Mouse (Mus musculus) MEL (cell line): ENCODE results near the gene Hao2. TPM values are rescaled to one million over a fixed set of nuclear protein-coding genes. Genes with fewer than 3 reads are reported as not detected.

Source experiments
- DNase-seq: peaks from one replicate; pipeline ENCODE4 v3.0.0; 2011; ENCODE audit warnings: low read depth, low spot score
- H3K27ac ChIP-seq: 2 replicates; pipeline ENCODE4 v1.5.1; 2012; ENCODE audit warnings: low read depth, mild to moderate bottlenecking, control low read depth, low read length, moderate library complexity; ENCODE audit not compliant: control insufficient read depth
- H3K27me3 ChIP-seq, 2 experiments: fragments of 150-350 bp in 1 of 2; sonication (generic) in 1 of 2; 2 replicates each; pipeline ENCODE4 v1.6.1; 2012; ENCODE audit warnings: low read length in 2 of 2, mild to moderate bottlenecking in 2 of 2, improper control_type of control experiment in 1 of 2, moderate library complexity in 1 of 2; ENCODE audit not compliant: insufficient read depth in 2 of 2, control insufficient read depth in 1 of 2
- H3K36me3 ChIP-seq, 2 experiments: 2 replicates each; pipeline ENCODE4 v1.6.1; 2012 to 2014; ENCODE audit warnings: low read length in 2 of 2, improper control_type of control experiment in 1 of 2, inconsistent platforms in 1 of 2, mild to moderate bottlenecking in 1 of 2; ENCODE audit not compliant: insufficient read depth in 2 of 2, control insufficient read depth in 1 of 2
- H3K4me1 ChIP-seq, 2 experiments: fragments of 150-350 bp in 1 of 2; sonication (generic) in 1 of 2; 2 replicates each; pipeline ENCODE4 v1.6.1; 2012; ENCODE audit warnings: low read length in 2 of 2, improper control_type of control experiment in 1 of 2, mild to moderate bottlenecking in 1 of 2; ENCODE audit not compliant: insufficient read depth in 2 of 2, control insufficient read depth in 1 of 2
- H3K4me3 ChIP-seq, 2 experiments: fragments of 150-350 bp in 1 of 2; sonication (generic) in 1 of 2; 2 replicates each; pipeline ENCODE4 v1.5.1; 2012; ENCODE audit warnings: low read depth in 2 of 2, low read length in 2 of 2, mild to moderate bottlenecking in 2 of 2, moderate library complexity in 2 of 2, control low read depth in 1 of 2, improper control_type of control experiment in 1 of 2; ENCODE audit not compliant: control insufficient read depth in 1 of 2, insufficient read depth in 1 of 2
- H3K79me2 ChIP-seq: 2 replicates; pipeline ENCODE4 v1.6.1; 2012; ENCODE audit warnings: mild to moderate bottlenecking, low read length, moderate library complexity; ENCODE audit not compliant: control insufficient read depth, poor library complexity, insufficient read depth
- H3K9ac ChIP-seq: 2 replicates; pipeline ENCODE4 v1.6.1; 2012; ENCODE audit warnings: low read depth, mild to moderate bottlenecking, control low read depth, low read length, moderate library complexity; ENCODE audit not compliant: control insufficient read depth, poor library complexity, severe bottlenecking
- H3K9me3 ChIP-seq: fragments of 150-350 bp; sonication (generic); replicated peaks from 2 replicates; pipeline ENCODE4 v1.6.1; 2012; ENCODE audit warnings: mild to moderate bottlenecking, low read length, improper control_type of control experiment, moderate library complexity; ENCODE audit not compliant: insufficient read depth
- CHD2 ChIP-seq: IDR thresholded peaks from 2 replicates; pipeline ENCODE4 v1.6.1; 2011; ENCODE audit warnings: low read length, improper control_type of control experiment
- CTCF ChIP-seq, 3 experiments: IDR thresholded peaks in 2 of 3; conservative IDR thresholded peaks in 1 of 3; 2 replicates each; pipeline ENCODE4 v1.5.1; 2011 to 2012; ENCODE audit warnings: low read length in 3 of 3, low read depth in 2 of 3, mild to moderate bottlenecking in 2 of 3, improper control_type of control experiment in 1 of 3, inconsistent platforms in 1 of 3, mixed read lengths in 1 of 3, moderate library complexity in 1 of 3; ENCODE audit not compliant: control insufficient read depth in 1 of 3, insufficient read depth in 1 of 3, poor library complexity in 1 of 3, severe bottlenecking in 1 of 3
- GABPA ChIP-seq: IDR thresholded peaks from 2 replicates; pipeline ENCODE4 v1.6.1; 2012; ENCODE audit warnings: low read depth, mild to moderate bottlenecking, inconsistent platforms, low read length, improper control_type of control experiment, moderate library complexity
- HCFC1 ChIP-seq: IDR thresholded peaks from 2 replicates; pipeline ENCODE4 v1.6.1; 2012; ENCODE audit warnings: low read depth, mild to moderate bottlenecking, inconsistent platforms, low read length, improper control_type of control experiment, moderate library complexity
- JUND ChIP-seq: IDR thresholded peaks from 2 replicates; pipeline ENCODE4 v1.6.1; 2011; ENCODE audit warnings: low read depth, mild to moderate bottlenecking, improper control_type of control experiment, low read length
- KAT2A ChIP-seq: conservative IDR thresholded peaks from 2 replicates; pipeline ENCODE4 v1.6.1; 2012; ENCODE audit warnings: low read depth, low read length, improper control_type of control experiment, inconsistent platforms
- MAFK ChIP-seq: IDR thresholded peaks from 2 replicates; pipeline ENCODE4 v1.6.1; 2011; ENCODE audit warnings: low read depth, mild to moderate bottlenecking, low read length, improper control_type of control experiment, borderline replicate concordance
- MAX ChIP-seq: IDR thresholded peaks from 2 replicates; pipeline ENCODE4 v1.6.1; 2011; ENCODE audit warnings: low read length, improper control_type of control experiment
- MAZ ChIP-seq: IDR thresholded peaks from 2 replicates; pipeline ENCODE4 v1.6.1; 2012; ENCODE audit warnings: low read depth, mild to moderate bottlenecking, inconsistent platforms, low read length, improper control_type of control experiment
- MYC ChIP-seq: IDR thresholded peaks from 2 replicates; pipeline ENCODE4 v1.6.1; 2011; ENCODE audit warnings: low read depth, mild to moderate bottlenecking, low read length, improper control_type of control experiment, moderate library complexity
- NRF1 ChIP-seq: IDR thresholded peaks from 2 replicates; pipeline ENCODE4 v1.6.1; 2014; ENCODE audit warnings: low read depth, mild to moderate bottlenecking, inconsistent platforms, low read length, improper control_type of control experiment, moderate library complexity; ENCODE audit not compliant: poor library complexity, insufficient read depth, severe bottlenecking
- POLR2A ChIP-seq, 2 experiments: IDR thresholded peaks; 2 replicates each; pipeline ENCODE4 v1.6.1; 2011 to 2012; ENCODE audit warnings: low read length in 2 of 2, mild to moderate bottlenecking in 2 of 2, control low read depth in 1 of 2, improper control_type of control experiment in 1 of 2, low read depth in 1 of 2, moderate library complexity in 1 of 2; ENCODE audit not compliant: control insufficient read depth in 1 of 2, insufficient read depth in 1 of 2, poor library complexity in 1 of 2
- POLR2AphosphoS5 ChIP-seq: IDR thresholded peaks from 2 replicates; pipeline ENCODE4 v1.6.1; 2012; ENCODE audit warnings: low read depth, borderline replicate concordance, mild to moderate bottlenecking, inconsistent platforms, low read length, moderate library complexity, mixed read lengths
- SIN3A ChIP-seq: IDR thresholded peaks from 2 replicates; pipeline ENCODE4 v1.6.1; 2012; ENCODE audit warnings: low read length, improper control_type of control experiment, inconsistent platforms
- SMC3 ChIP-seq: IDR thresholded peaks from 2 replicates; pipeline ENCODE4 v1.6.1; 2011; ENCODE audit warnings: low read depth, low read length, improper control_type of control experiment
- TAL1 ChIP-seq: IDR thresholded peaks from 2 replicates; pipeline ENCODE4 v1.6.1; 2012; ENCODE audit warnings: mild to moderate bottlenecking, inconsistent platforms, low read length, moderate library complexity, mixed read lengths
- TCF12 ChIP-seq: IDR thresholded peaks from 2 replicates; pipeline ENCODE4 v1.6.1; 2014; ENCODE audit warnings: low read depth, mild to moderate bottlenecking, inconsistent platforms, low read length, improper control_type of control experiment, moderate library complexity
- USF1 ChIP-seq: IDR thresholded peaks from 2 replicates; pipeline ENCODE4 v1.6.1; 2014; ENCODE audit warnings: low read depth, mild to moderate bottlenecking, inconsistent platforms, low read length, improper control_type of control experiment, moderate library complexity
- USF2 ChIP-seq, 2 experiments: IDR thresholded peaks; 2 replicates each; pipeline ENCODE4 v1.6.1; 2011 to 2012; ENCODE audit warnings: improper control_type of control experiment in 2 of 2, low read length in 2 of 2, borderline replicate concordance in 1 of 2, inconsistent platforms in 1 of 2, low read depth in 1 of 2, mild to moderate bottlenecking in 1 of 2; ENCODE audit not compliant: insufficient read depth in 1 of 2
- ZC3H11A ChIP-seq: IDR thresholded peaks from 2 replicates; pipeline ENCODE4 v1.6.1; 2012; ENCODE audit warnings: low read depth, mild to moderate bottlenecking, inconsistent platforms, low read length, improper control_type of control experiment
- ZKSCAN1 ChIP-seq: IDR thresholded peaks from 2 replicates; pipeline ENCODE4 v1.6.1; 2012; ENCODE audit warnings: low read depth, mild to moderate bottlenecking, inconsistent platforms, low read length, improper control_type of control experiment, moderate library complexity
- ZNF384 ChIP-seq: IDR thresholded peaks from 2 replicates; pipeline ENCODE4 v1.6.1; 2012; ENCODE audit warnings: low read depth, mild to moderate bottlenecking, inconsistent platforms, low read length, improper control_type of control experiment
- polyA plus RNA-seq, 2 experiments: library from polyadenylated mRNA; stranded (reverse) in 1 of 2; unstranded in 1 of 2; fragments of >175 nt in 1 of 2; fragments of >200 nt in 1 of 2; gene quantifications; 2 replicates each; pipeline versions ENCODE4 v1.2.1 to v1.2.4; 2012; ENCODE audit warnings: low replicate concordance in 2 of 2, low read depth in 1 of 2; ENCODE audit not compliant: insufficient read length in 2 of 2, insufficient read depth in 1 of 2, missing spikeins in 1 of 2
- total RNA-seq: library from RNA; depleted of rRNA; stranded (reverse); fragments of 300-350 nt; gene quantifications from 2 replicates; pipeline ENCODE4 v1.2.3, GENCODE M21; 2012

Gene Hao2
- total and polyA plus RNA-seq, 3 experiments: not detected

- no peak overlapping the region for H3K9ac ChIP-seq
- no peaks in the 10 kb centered on the region for H3K27me3 ChIP-seq
- no peak for DNase-seq
- H3K27ac ChIP-seq: no peak overlapping the region
- H3K36me3 ChIP-seq: peaks cover 0 to 6% of the 10 kb centered on the region in 2 experiments; a peak in 2 of 4 replicates
- H3K9me3 ChIP-seq: no peaks in the 10 kb centered on the region
- TF ChIP-seq POLR2A (IDR thresholded peaks at IDR 0.05; ENCODE audit: control insufficient read depth in 1 of 2, insufficient read depth in 1 of 2, low read depth in 1 of 2, low read length in 2 of 2, poor library complexity in 1 of 2) (no peak), TCF12 (no peak), NRF1 (no peak), ZKSCAN1 (no peak), MYC (no peak), POLR2AphosphoS5 (no peak), CTCF (IDR thresholded peaks at IDR 0.05 in 2 of 3, conservative IDR thresholded peaks at IDR 0.05 in 1 of 3; ENCODE audit: control insufficient read depth in 1 of 3, insufficient read depth in 1 of 3, low read depth in 2 of 3, low read length in 3 of 3, poor library complexity in 1 of 3, severe bottlenecking in 1 of 3) (no peak), TAL1 (no peak), MAX (no peak), JUND (no peak), USF1 (no peak)
- no peak overlapping the region for H3K4me3 ChIP-seq
- H3K4me1 ChIP-seq: peaks cover 0 to 12% of the 10 kb centered on the region in 2 experiments
- no peaks in the 10 kb centered on the region for H3K79me2 ChIP-seq
Observed at GRCm38 (mm10) chr3:98852631-98853030, 40.4 kb downstream of the Hao2 start.

- H3K4me1 ChIP-seq: peaks cover 0 to 9% of the 10 kb centered on the region in 2 experiments; a peak in 2 of 4 replicates
- H3K4me3 ChIP-seq: no peak overlapping the region
- no peaks in the 10 kb centered on the region for H3K79me2 ChIP-seq
- no peak overlapping the region for H3K27ac ChIP-seq
- TF ChIP-seq GABPA: no peak
- TF ChIP-seq JUND: no peak
- TF ChIP-seq CTCF (IDR thresholded peaks at IDR 0.05 in 2 of 3, conservative IDR thresholded peaks at IDR 0.05 in 1 of 3; ENCODE audit: control insufficient read depth in 1 of 3, insufficient read depth in 1 of 3, low read depth in 2 of 3, low read length in 3 of 3, poor library complexity in 1 of 3, severe bottlenecking in 1 of 3): no peak
- TF ChIP-seq KAT2A: no peak
- TF ChIP-seq HCFC1: no peak
- no peak for TF ChIP-seq NRF1
- no peak for TF ChIP-seq CHD2
- no peak for TF ChIP-seq ZNF384
- TF ChIP-seq MYC: no peak
- TF ChIP-seq SMC3: no peak
- no peak for TF ChIP-seq MAZ
- no peak for TF ChIP-seq SIN3A
- TF ChIP-seq MAFK: no peak
- no peak for TF ChIP-seq ZC3H11A
- TF ChIP-seq USF2 (IDR thresholded peaks at IDR 0.05; ENCODE audit: borderline replicate concordance in 1 of 2, insufficient read depth in 1 of 2, low read depth in 1 of 2, low read length in 2 of 2): no peak
- H3K9me3 ChIP-seq: no peaks in the 10 kb centered on the region
- no peak overlapping the region for H3K9ac ChIP-seq
- DNase-seq: no peak
- H3K27me3 ChIP-seq: no peaks in the 10 kb centered on the region
- peaks cover 0 to 5% of the 10 kb centered on the region in 2 experiments; a peak in 2 of 4 replicates for H3K36me3 ChIP-seq
Observed at GRCm38 (mm10) chr3:98851853-98852252, 41.2 kb downstream of the Hao2 start.
